Mouse (Mus musculus) liver, embryonic 13.5 days (tissue): Measurements from ENCODE around the gene 2810408A11Rik. TPM values are rescaled to one million over a fixed set of nuclear protein-coding genes. Genes with fewer than 3 reads are reported as not detected.

Source experiments
- ATAC-seq: fragments of 200-750 bp; cut with Nextera tagmentation; 2 replicates; pipeline ENCODE4 v1.8.0; 2017; ENCODE audit warnings: low read depth, mild to moderate bottlenecking, moderate number of reproducible peaks, moderate library complexity
- DNase-seq: peaks from one replicate; pipeline ENCODE4 v3.0.0; 2022
- H3K27ac ChIP-seq: fragments of 300-500 bp; sonication (generic); 2 replicates; pipeline ENCODE4 v1.5.1; 2015; ENCODE audit warnings: moderate library complexity, mild to moderate bottlenecking, inconsistent platforms
- H3K27me3 ChIP-seq: fragments of 300-500 bp; sonication (generic); 2 replicates; pipeline ENCODE4 v1.6.1; 2015; ENCODE audit warnings: mild to moderate bottlenecking, inconsistent platforms
- H3K36me3 ChIP-seq: fragments of 300-500 bp; sonication (generic); 2 replicates; pipeline ENCODE4 v1.6.1; 2015; ENCODE audit warnings: mild to moderate bottlenecking, inconsistent platforms
- H3K4me1 ChIP-seq: fragments of 300-500 bp; sonication (generic); replicated peaks from 2 replicates; pipeline ENCODE4 v1.6.1; 2015; ENCODE audit warnings: inconsistent platforms
- H3K4me2 ChIP-seq: fragments of 300-500 bp; sonication (generic); 2 replicates; pipeline ENCODE4 v1.6.1; 2015; ENCODE audit warnings: inconsistent platforms, mild to moderate bottlenecking, moderate library complexity
- H3K4me3 ChIP-seq: fragments of 300-500 bp; sonication (generic); replicated peaks from 2 replicates; pipeline ENCODE4 v1.5.1; 2015; ENCODE audit warnings: mild to moderate bottlenecking, inconsistent platforms
- H3K9ac ChIP-seq: fragments of 300-500 bp; sonication (generic); 2 replicates; pipeline ENCODE4 v1.6.1; 2015; ENCODE audit warnings: mild to moderate bottlenecking, inconsistent platforms
- H3K9me3 ChIP-seq: fragments of 300-500 bp; sonication (generic); replicated peaks from 2 replicates; pipeline ENCODE4 v1.6.1; 2016; ENCODE audit warnings: inconsistent platforms
- WGBS: fragments of 180-500 bp; shearing (Covaris S2); methylation state at CpG from one replicate; pipeline ENCODE4 v1.1.7; 2015; ENCODE audit not compliant: insufficient replicate concordance; 5-methylcytosine and 5-hydroxymethylcytosine counted together
- polyA plus RNA-seq: library from polyadenylated mRNA; unstranded; fragments of >200 nt; fragmentation: Nextera tagmentation; extraction: Ambion mirVana; gene quantifications from 2 replicates; pipeline ENCODE4 v1.2.1, GENCODE M21; 2015

The 2810408A11Rik gene
- polyA plus RNA-seq, 1 experiment from 2014 or later, result 0.89 TPM

DNA sequence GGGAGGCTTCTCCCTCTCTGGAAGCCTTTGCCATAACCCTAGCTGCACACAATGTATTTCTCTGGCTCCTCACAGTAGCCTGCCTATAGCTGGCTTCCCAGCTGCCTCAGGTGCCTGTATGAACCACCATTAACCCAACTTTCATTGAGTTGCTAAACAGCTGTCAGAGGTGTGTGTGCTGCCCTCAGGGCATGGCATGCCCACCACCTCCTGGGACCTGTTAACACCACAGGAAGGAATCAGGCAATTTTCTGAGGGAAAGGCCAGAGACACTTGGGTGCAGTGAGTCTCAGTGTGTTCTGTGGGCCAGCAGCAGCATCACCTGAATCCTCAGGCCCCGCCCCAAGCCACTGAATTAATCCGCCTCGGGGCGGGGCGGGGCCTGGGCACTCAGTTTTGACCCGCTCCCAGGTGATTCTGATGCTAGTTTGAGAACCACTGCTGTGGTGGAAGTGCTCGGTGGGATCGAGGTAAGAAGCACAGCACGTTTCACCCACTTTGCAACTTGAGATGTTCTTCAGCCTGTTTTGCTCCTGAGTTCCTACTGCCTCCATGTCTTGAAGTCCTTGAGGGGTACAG is 37.7 kb upstream of the 2810408A11Rik start:
- Histone ChIP-seq H3K36me3 (peaks cover 16% of the 10 kb centered on the region), H3K4me1 (peaks cover 43% of the 10 kb centered on the region), H3K27ac (no peak overlapping the region), H3K4me2 (no peak overlapping the region), H3K9ac (no peak overlapping the region), H3K27me3 (peaks cover 90% of the 10 kb centered on the region), H3K9me3 (no peaks in the 10 kb centered on the region), H3K4me3 (no peak overlapping the region)
- 27% methylated on average over 9 of the region's 9 CpGs for WGBS
- DNase-seq (no peak), ATAC-seq (no peak)

- Histone ChIP-seq H3K4me2 (no peak overlapping the region), H3K27me3 (peaks cover 84% of the 10 kb centered on the region)
- WGBS, result 55% methylated on average over 5 of the region's 5 CpGs
Measured at GRCm38 (mm10) chr11:69937834-69938233, 37.0 kb upstream of the 2810408A11Rik start.

GRCm38 (mm10) chr11:69937385-69937784 is 36.6 kb upstream of the 2810408A11Rik start:
- H3K27me3 ChIP-seq, result peaks cover 80% of the 10 kb centered on the region
- H3K4me2 ChIP-seq, result no peak overlapping the region
- no peak overlapping the region for H3K27ac ChIP-seq
- H3K9me3 ChIP-seq, result no peaks in the 10 kb centered on the region
- H3K4me3 ChIP-seq, result no peak overlapping the region
- peaks cover 35% of the 10 kb centered on the region for H3K4me1 ChIP-seq
- ATAC-seq, result no peak
- peaks cover 6% of the 10 kb centered on the region for H3K36me3 ChIP-seq
- no peak overlapping the region for H3K9ac ChIP-seq
- DNase-seq, result no peak
- 47% methylated on average over 3 of the region's 4 CpGs for WGBS

More at GRCm38 (mm10) chr11:69937834-69938233, 37.0 kb upstream of the 2810408A11Rik start:
- Histone ChIP-seq H3K9ac (no peak overlapping the region), H3K4me3 (no peak overlapping the region), H3K9me3 (no peaks in the 10 kb centered on the region), H3K36me3 (peaks cover 10% of the 10 kb centered on the region), H3K27ac (no peak overlapping the region), H3K4me1 (peaks cover 37% of the 10 kb centered on the region)
- DNase-seq (no peak), ATAC-seq (no peak)

DNA sequence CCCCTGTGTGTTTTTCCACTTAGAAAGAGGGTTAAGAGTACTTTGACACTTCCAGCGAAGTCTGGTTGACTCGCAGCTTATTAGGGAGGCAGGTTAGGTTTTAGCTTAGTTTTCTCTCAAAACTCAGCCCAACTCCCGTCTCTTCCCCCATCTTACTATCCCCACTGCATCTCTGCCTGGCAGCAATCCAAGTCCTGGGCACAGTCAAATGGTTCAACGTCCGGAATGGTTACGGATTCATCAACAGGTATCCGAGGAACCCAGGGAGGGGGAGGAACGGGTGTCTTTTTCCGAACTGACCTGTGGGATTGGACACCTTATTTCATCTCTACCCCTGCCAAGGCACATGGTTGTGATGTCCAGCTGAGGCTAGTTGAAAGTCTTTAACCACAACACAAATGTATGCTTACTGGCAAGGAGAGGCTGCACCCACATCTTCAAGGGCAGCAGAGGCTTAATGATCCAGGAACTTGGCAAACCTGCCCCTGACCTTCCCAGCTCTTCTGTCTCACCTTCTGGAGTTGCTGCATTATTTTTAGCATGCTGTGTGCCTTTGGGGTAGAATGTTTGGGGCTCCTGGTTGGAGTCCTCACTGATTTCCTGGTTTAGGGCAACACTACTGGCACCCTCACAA is 36.0 kb upstream of the 2810408A11Rik start:
- Histone ChIP-seq H3K27me3 (peaks cover 75% of the 10 kb centered on the region), H3K27ac (no peak overlapping the region)

DNA sequence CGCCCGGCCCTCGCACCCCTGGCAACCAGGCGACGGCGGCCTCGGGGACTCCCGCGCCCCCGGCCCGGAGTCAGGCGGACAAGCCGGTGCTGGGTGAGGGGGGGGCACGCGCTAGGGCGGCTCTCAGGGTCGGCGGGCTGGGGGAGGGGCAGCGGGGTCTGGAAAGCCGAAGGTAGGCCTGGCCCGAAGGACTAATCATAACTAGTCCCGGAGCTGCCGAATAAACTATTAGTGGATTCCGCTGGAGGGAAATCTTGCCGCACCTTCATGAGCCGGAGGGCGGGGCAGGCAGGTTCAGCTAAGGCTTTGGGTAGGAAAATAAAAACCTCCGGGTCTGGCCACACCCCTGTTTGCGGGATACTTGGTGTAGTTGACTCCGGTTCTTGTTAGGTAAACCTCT is 35.4 kb upstream of the 2810408A11Rik start:
- 5% methylated on average over 30 of the region's 30 CpGs for WGBS
- ATAC-seq, result no peak
- H3K4me2 ChIP-seq, result peak overlapping the region; percentile 88
- peaks cover 70% of the 10 kb centered on the region for H3K27me3 ChIP-seq
- no peaks in the 10 kb centered on the region for H3K36me3 ChIP-seq
- H3K4me1 ChIP-seq, result peaks cover 35% of the 10 kb centered on the region
- H3K9me3 ChIP-seq, result no peaks in the 10 kb centered on the region
- no peak overlapping the region for H3K27ac ChIP-seq
- no peak for DNase-seq
- H3K4me3 ChIP-seq, result peak overlapping the region; percentile 62
- H3K9ac ChIP-seq, result peak overlapping the region; percentile 66

More for the DNA sequence above, 36.0 kb upstream of the 2810408A11Rik start:
- Histone ChIP-seq H3K9ac (no peak overlapping the region), H3K4me2 (peak overlapping the region; percentile 88; the same call in 1 of the 2 replicates), H3K36me3 (peaks cover under 1% of the 10 kb centered on the region; the same call in 1 of the 2 replicates), H3K4me3 (no peak overlapping the region), H3K4me1 (peaks cover 35% of the 10 kb centered on the region), H3K9me3 (no peaks in the 10 kb centered on the region)
- no peak for DNase-seq
- ATAC-seq, result no peak
- 45% methylated on average over 9 of the region's 9 CpGs for WGBS

DNA sequence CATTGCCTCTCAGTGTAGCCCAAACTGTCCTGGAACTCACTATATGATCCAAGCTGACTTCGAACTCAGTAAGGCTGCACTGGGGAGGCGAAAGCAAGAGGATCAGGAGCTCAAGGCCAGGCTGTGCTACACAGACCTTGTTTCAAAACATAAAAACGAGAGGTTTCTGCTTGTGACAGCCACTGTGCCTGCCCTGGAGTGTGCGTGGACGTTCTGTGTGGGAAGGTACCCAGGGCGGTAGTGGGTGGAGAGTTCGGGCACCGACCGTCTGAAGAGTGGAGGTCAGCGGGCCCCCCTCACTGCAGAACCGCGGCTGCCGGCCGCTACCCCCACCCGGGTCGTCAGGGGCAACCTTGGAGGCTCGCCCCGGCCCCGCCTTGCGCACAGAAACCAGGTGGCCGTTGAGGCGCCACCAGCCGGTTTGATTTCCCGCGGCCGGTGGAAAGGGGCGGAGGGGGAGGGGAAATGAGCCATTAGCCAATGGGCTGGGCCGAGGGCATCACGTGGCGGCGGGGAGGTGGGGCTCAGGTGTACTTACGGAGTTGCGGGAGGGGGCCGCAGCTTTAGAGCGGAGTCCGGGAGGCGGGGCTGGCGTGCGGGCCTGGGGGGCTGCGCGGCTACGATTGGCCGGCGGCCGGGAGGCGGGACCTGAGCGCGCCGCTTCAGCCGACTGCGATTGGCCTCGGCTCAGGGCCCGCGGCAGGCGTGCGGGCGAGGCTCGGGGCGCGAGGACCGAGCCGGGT is 34.5 kb upstream of the 2810408A11Rik start, which contains the start of gene Ybx2:
Ybx2 (plus strand) TSS at position 660 of the 743 bp plus-strand sequence.
- DNase-seq, result peak; percentile 82
- Histone ChIP-seq H3K4me1 (peaks cover 35% of the 10 kb centered on the region), H3K9me3 (no peaks in the 10 kb centered on the region), H3K4me2 (peak within 1 kb of the TSS; percentile 88), H3K27me3 (peaks cover 64% of the 10 kb centered on the region), H3K36me3 (no peaks in the 10 kb centered on the region), H3K27ac (no peak within 1 kb of the TSS), H3K4me3 (peak within 1 kb of the TSS; percentile 62), H3K9ac (peak within 1 kb of the TSS; percentile 66)
- peak; percentile 79 for ATAC-seq
- 2% methylated on average over 56 of the region's 62 CpGs for WGBS

- Histone ChIP-seq H3K4me1 (peaks cover 37% of the 10 kb centered on the region), H3K36me3 (no peaks in the 10 kb centered on the region), H3K9ac (peak overlapping the region; percentile 66), H3K4me2 (peak overlapping the region; percentile 88), H3K4me3 (peak overlapping the region; percentile 62), H3K9me3 (no peaks in the 10 kb centered on the region), H3K27me3 (peaks cover 58% of the 10 kb centered on the region), H3K27ac (no peak overlapping the region)
- ATAC-seq, result no peak
- WGBS, result 19% methylated on average over 6 of the region's 6 CpGs
- no peak for DNase-seq
Measured at GRCm38 (mm10) chr11:69934681-69935080, 33.9 kb upstream of the 2810408A11Rik start.

- H3K36me3 ChIP-seq, result no peaks in the 10 kb centered on the region
- H3K9ac ChIP-seq, result peak overlapping the region; percentile 49; the same call in 1 of the 2 replicates
- H3K4me1 ChIP-seq, result peaks cover 37% of the 10 kb centered on the region
- H3K9me3 ChIP-seq, result no peaks in the 10 kb centered on the region
- DNase-seq (peak; percentile 86), ATAC-seq (peak; percentile 53)
- 2% methylated on average over 18 of the region's 18 CpGs for WGBS
- H3K27ac ChIP-seq, result no peak overlapping the region
- peak overlapping the region; percentile 88 for H3K4me2 ChIP-seq
- H3K4me3 ChIP-seq, result peak overlapping the region; percentile 62
- H3K27me3 ChIP-seq, result peaks cover 53% of the 10 kb centered on the region
Measured at GRCm38 (mm10) chr11:69934169-69934568, 33.4 kb upstream of the 2810408A11Rik start.

DNA sequence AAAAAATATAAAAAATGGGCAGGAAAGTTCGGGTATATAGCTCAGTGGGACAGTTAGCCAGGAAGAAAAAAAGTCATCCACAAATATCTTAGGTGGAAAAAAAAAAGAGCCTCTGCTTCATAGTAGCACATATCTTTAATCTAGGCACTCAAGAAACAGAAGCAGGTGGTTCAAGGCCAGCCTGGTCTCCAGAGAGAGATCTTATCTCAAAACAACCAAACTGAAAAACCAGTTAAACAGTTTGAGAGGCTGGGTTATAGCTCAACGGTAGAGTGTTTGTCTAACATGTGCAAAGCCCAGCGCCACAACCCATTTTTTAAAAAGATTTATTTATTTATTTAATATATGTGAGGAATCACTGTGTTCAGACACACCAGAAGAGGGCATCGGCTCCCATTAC is 32.3 kb upstream of the 2810408A11Rik start:
- Histone ChIP-seq H3K4me2 (no peak overlapping the region), H3K36me3 (no peaks in the 10 kb centered on the region), H3K4me3 (no peak overlapping the region), H3K9ac (no peak overlapping the region), H3K27ac (no peak overlapping the region), H3K4me1 (peaks cover 35% of the 10 kb centered on the region), H3K27me3 (peaks cover 42% of the 10 kb centered on the region), H3K9me3 (no peaks in the 10 kb centered on the region)
- no peak for DNase-seq
- no peak for ATAC-seq
- WGBS, result 56% methylated on average over 4 of the region's 4 CpGs

DNA sequence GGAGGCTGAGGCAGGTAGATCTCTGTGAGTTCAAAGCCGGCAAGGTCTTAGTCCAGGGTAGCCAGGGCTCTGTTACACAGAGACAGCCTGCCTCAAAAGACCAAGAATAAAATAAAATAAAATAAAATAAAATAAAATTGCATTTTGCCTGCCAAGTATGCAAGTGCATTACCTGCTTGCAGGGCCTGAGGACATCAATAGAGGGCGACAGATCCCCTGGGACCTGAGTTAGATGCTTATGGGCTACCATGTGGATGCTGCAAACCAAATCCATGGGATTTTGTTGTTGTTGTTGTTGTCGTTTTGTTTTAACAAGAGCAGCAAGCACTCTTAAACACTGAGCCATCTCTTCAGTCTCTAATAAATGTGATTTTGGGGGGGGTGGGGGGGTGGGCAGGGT is 31.5 kb upstream of the 2810408A11Rik start:
- no peak for ATAC-seq
- no peaks in the 10 kb centered on the region for H3K36me3 ChIP-seq
- peaks cover 34% of the 10 kb centered on the region for H3K27me3 ChIP-seq
- no peak overlapping the region for H3K27ac ChIP-seq
- no peak overlapping the region for H3K4me3 ChIP-seq
- no peak overlapping the region for H3K9ac ChIP-seq
- WGBS, result 48% methylated on average over 3 of the region's 3 CpGs
- peaks cover 34% of the 10 kb centered on the region for H3K4me1 ChIP-seq
- no peak overlapping the region for H3K4me2 ChIP-seq
- no peaks in the 10 kb centered on the region for H3K9me3 ChIP-seq
- DNase-seq, result no peak

DNA sequence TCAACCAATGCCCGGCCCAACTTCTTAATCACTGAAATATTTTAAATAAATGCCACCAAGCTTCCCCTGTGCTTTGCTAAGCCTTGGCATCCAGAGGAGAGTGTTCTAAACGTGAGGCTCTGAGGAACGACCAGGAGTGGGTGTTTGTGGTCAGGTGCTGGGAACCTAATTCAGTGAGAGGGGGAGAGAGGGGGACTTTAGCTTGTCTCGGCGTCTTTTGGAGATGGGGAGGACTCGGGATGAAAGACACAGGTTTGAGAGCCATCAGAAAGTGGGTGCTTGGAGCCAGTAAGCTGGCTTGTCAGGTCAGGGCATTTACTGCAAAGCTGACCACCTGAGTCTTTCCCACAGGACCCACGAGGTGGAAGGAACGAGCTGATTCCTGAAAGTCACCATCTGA is 31.0 kb upstream of the 2810408A11Rik start:
- no peak overlapping the region for H3K4me2 ChIP-seq
- no peaks in the 10 kb centered on the region for H3K9me3 ChIP-seq
- H3K9ac ChIP-seq, result no peak overlapping the region
- WGBS, result 48% methylated on average over 8 of the region's 8 CpGs
- H3K27me3 ChIP-seq, result peaks cover 29% of the 10 kb centered on the region
- H3K4me3 ChIP-seq, result no peak overlapping the region
- H3K4me1 ChIP-seq, result peaks cover 29% of the 10 kb centered on the region
- no peak for DNase-seq
- ATAC-seq, result no peak
- H3K36me3 ChIP-seq, result no peaks in the 10 kb centered on the region
- H3K27ac ChIP-seq, result peak overlapping the region; percentile 41
